Mouse (Mus musculus): ENCODE measurements around the gene 2410131K14Rik. TPM values are rescaled to one million over a fixed set of nuclear protein-coding genes. Genes with fewer than 3 reads are reported as not detected.

The 2410131K14Rik gene
- total and polyA plus RNA-seq, 3 experiments: 4.0 to 4.3 TPM; not detected in 1

DNA sequence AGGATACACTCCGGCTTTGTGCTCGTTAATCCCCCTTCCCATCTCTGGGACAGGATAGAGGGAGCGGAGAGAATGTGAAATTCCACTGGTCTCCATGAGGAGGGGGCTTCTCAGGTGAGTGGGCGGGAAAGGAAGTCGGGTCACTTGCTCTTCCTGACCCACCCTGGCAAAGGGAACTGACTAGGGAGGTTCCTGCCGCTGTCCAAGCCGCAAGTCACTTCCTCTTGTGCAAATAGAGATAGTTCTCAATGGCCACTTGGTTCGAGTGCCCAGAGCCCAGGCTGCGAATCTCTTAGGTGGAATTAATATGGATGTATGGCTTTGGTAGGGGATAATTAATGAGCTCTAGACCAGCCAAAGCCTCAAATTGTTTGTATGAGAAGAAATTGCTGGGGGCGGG, 15.0 kb downstream of the 2410131K14Rik start:
- Histone ChIP-seq H3K36me3 (ENCODE audit: control insufficient read depth in 1 of 2, insufficient read depth in 2 of 2, low read length in 2 of 2) (no peaks in the 10 kb centered on the region; a peak in 1 of 4 replicates), H3K4me3 (ENCODE audit: control insufficient read depth in 1 of 2, insufficient read depth in 1 of 2, low read depth in 2 of 2, low read length in 2 of 2) (no peak overlapping the region), H3K4me1 (ENCODE audit: control insufficient read depth in 1 of 2, insufficient read depth in 2 of 2, low read length in 2 of 2) (no peaks in the 10 kb centered on the region), H3K27me3 (ENCODE audit: control insufficient read depth in 1 of 2, insufficient read depth in 2 of 2, low read length in 2 of 2) (no peaks in the 10 kb centered on the region), H3K9me3 (replicated peaks; ENCODE audit: insufficient read depth, low read length) (no peaks in the 10 kb centered on the region), H3K79me2 (ENCODE audit: control insufficient read depth, insufficient read depth, low read length, poor library complexity) (no peaks in the 10 kb centered on the region), H3K27ac (ENCODE audit: control insufficient read depth, low read depth, low read length) (no peak overlapping the region), H3K9ac (ENCODE audit: control insufficient read depth, low read depth, low read length, poor library complexity, severe bottlenecking) (no peak overlapping the region)
- DNase-seq (ENCODE audit: low read depth, low spot score): no peak
- TF ChIP-seq E2F4 (IDR thresholded peaks at IDR 0.05; ENCODE audit: borderline replicate concordance, low read depth, low read length) (no peak), MAZ (IDR thresholded peaks at IDR 0.05; ENCODE audit: low read depth, low read length) (no peak), SIN3A (IDR thresholded peaks at IDR 0.05; ENCODE audit: low read length) (no peak), RAD21 (IDR thresholded peaks at IDR 0.05; ENCODE audit: low read depth, low read length) (no peak), TCF12 (IDR thresholded peaks at IDR 0.05; ENCODE audit: low read depth, low read length) (no peak), GATA1 (IDR thresholded peaks at IDR 0.05; ENCODE audit: low read depth, low read length) (no peak), ZMIZ1 (IDR thresholded peaks at IDR 0.05; ENCODE audit: low read depth, low read length) (no peak), SMC3 (IDR thresholded peaks at IDR 0.05; ENCODE audit: low read depth, low read length) (no peak), CHD2 (IDR thresholded peaks at IDR 0.05; ENCODE audit: low read length) (no peak), JUND (IDR thresholded peaks at IDR 0.05; ENCODE audit: low read depth, low read length) (no peak), ETS1 (IDR thresholded peaks at IDR 0.05; ENCODE audit: low read depth, low read length) (no peak), ZNF384 (IDR thresholded peaks at IDR 0.05; ENCODE audit: low read depth, low read length) (no peak), HCFC1 (IDR thresholded peaks at IDR 0.05; ENCODE audit: low read depth, low read length) (no peak), ZKSCAN1 (IDR thresholded peaks at IDR 0.05; ENCODE audit: low read depth, low read length) (no peak)

DNA sequence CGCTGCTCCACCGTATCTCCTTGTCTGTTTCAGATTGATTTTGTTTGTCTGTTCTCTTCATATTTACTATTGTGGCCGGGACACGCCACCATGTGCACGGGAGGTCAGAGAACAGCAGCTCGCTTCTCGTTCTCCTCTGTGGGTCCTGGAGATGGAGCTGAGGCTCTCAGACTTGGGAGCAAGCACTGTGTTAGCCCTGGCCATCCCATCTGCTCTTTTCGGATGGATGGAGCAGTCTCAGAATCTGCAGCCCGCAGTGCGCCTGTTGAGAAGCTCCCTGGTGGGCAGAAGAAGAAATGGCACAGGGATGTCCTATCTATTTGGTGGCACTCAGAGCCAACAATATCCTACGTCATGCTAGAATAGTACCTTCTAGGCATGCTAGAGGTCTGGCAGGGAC, 15.6 kb downstream of the 2410131K14Rik start:
- H3K79me2 ChIP-seq (ENCODE audit: control insufficient read depth, insufficient read depth, low read length, poor library complexity): no peaks in the 10 kb centered on the region
- TF ChIP-seq SMC3 (IDR thresholded peaks at IDR 0.05; ENCODE audit: low read depth, low read length) (no peak), MEF2A (IDR thresholded peaks at IDR 0.05; ENCODE audit: extremely low read depth, insufficient replicate concordance, low read depth, low read length, poor library complexity, severe bottlenecking) (no peak), TAL1 (IDR thresholded peaks at IDR 0.05; ENCODE audit: low read length) (no peak), GATA1 (IDR thresholded peaks at IDR 0.05; ENCODE audit: low read depth, low read length) (no peak), USF2 (IDR thresholded peaks at IDR 0.05; ENCODE audit: borderline replicate concordance in 1 of 2, insufficient read depth in 1 of 2, low read depth in 1 of 2, low read length in 2 of 2) (no peak), NELFE (IDR thresholded peaks at IDR 0.05; ENCODE audit: low read depth, low read length) (no peak), UBTF (IDR thresholded peaks at IDR 0.05; ENCODE audit: borderline replicate concordance, insufficient read depth, low read depth, low read length) (no peak), TBP (IDR thresholded peaks at IDR 0.05; ENCODE audit: low read depth, low read length) (no peak), ZC3H11A (IDR thresholded peaks at IDR 0.05; ENCODE audit: low read depth, low read length) (no peak), ZNF384 (IDR thresholded peaks at IDR 0.05; ENCODE audit: low read depth, low read length) (no peak), TCF12 (IDR thresholded peaks at IDR 0.05; ENCODE audit: low read depth, low read length) (no peak), NRF1 (IDR thresholded peaks at IDR 0.05; ENCODE audit: insufficient read depth, low read depth, low read length, poor library complexity, severe bottlenecking) (no peak), EP300 (IDR thresholded peaks at IDR 0.05; ENCODE audit: low read depth in 1 of 2, low read length in 2 of 2) (no peak), CHD1 (IDR thresholded peaks at IDR 0.05; ENCODE audit: low read depth, low read length) (no peak), HCFC1 (IDR thresholded peaks at IDR 0.05; ENCODE audit: low read depth, low read length) (no peak), E2F4 (IDR thresholded peaks at IDR 0.05; ENCODE audit: borderline replicate concordance, low read depth, low read length) (no peak)
- H3K4me3 ChIP-seq (ENCODE audit: control insufficient read depth in 1 of 2, insufficient read depth in 1 of 2, low read depth in 2 of 2, low read length in 2 of 2): no peak overlapping the region
- H3K36me3 ChIP-seq (ENCODE audit: control insufficient read depth in 1 of 2, insufficient read depth in 2 of 2, low read length in 2 of 2): no peaks in the 10 kb centered on the region; a peak in 1 of 4 replicates
- no peaks in the 10 kb centered on the region for H3K4me1 ChIP-seq (ENCODE audit: control insufficient read depth in 1 of 2, insufficient read depth in 2 of 2, low read length in 2 of 2)
- no peaks in the 10 kb centered on the region for H3K9me3 ChIP-seq (replicated peaks; ENCODE audit: insufficient read depth, low read length)
- no peak for DNase-seq (ENCODE audit: low read depth, low spot score)
- no peak overlapping the region for H3K27ac ChIP-seq (ENCODE audit: control insufficient read depth, low read depth, low read length)
- H3K27me3 ChIP-seq (ENCODE audit: control insufficient read depth in 1 of 2, insufficient read depth in 2 of 2, low read length in 2 of 2): no peaks in the 10 kb centered on the region
- H3K9ac ChIP-seq (ENCODE audit: control insufficient read depth, low read depth, low read length, poor library complexity, severe bottlenecking): no peak overlapping the region
